Mouse (Mus musculus) heart, embryonic 10.5 days (tissue): ENCODE results near the gene Marf1. TPM values are rescaled to one million over a fixed set of nuclear protein-coding genes. Genes with fewer than 3 reads are reported as not detected.
"Not testable (repeated sequence)": the region's sequence is repeated elsewhere in the genome, so short reads cannot be mapped to it uniquely, and the experiment has no call there.

Experiments used
- DNase-seq: peaks from one replicate; pipeline ENCODE4 v3.0.0-alpha.2; 2017; ENCODE audit warnings: low spot score
- H3K27ac ChIP-seq: fragments of 300-500 bp; sonication (generic); 2 replicates; pipeline ENCODE4 v1.5.1; 2016; ENCODE audit warnings: mild to moderate bottlenecking
- H3K27me3 ChIP-seq: fragments of 300-500 bp; sonication (generic); 2 replicates; pipeline ENCODE4 v1.6.1; 2016; ENCODE audit warnings: mild to moderate bottlenecking; ENCODE audit not compliant: poor library complexity, insufficient read depth, severe bottlenecking
- H3K36me3 ChIP-seq: fragments of 300-500 bp; sonication (generic); 2 replicates; pipeline ENCODE4 v1.6.1; 2016; ENCODE audit warnings: mild to moderate bottlenecking, moderate library complexity
- H3K4me1 ChIP-seq: fragments of 300-500 bp; sonication (generic); 2 replicates; pipeline ENCODE4 v1.6.1; 2016; ENCODE audit warnings: mild to moderate bottlenecking
- H3K4me3 ChIP-seq: fragments of 300-500 bp; sonication (generic); 2 replicates; pipeline ENCODE4 v1.5.1; 2016; ENCODE audit warnings: mild to moderate bottlenecking, moderate library complexity
- H3K9me3 ChIP-seq: fragments of 300-500 bp; sonication (generic); 2 replicates; pipeline ENCODE4 v1.6.1; 2016; ENCODE audit warnings: mild to moderate bottlenecking, moderate library complexity
- WGBS: fragments of 180-500 bp; shearing (Covaris S2); methylation state at CpG from one replicate; pipeline ENCODE4 v1.1.7; 2016; 5-methylcytosine and 5-hydroxymethylcytosine counted together
- polyA plus RNA-seq: library from polyadenylated mRNA; unstranded; fragments of >200 nt; fragmentation: Nextera tagmentation; extraction: Ambion mirVana; gene quantifications from 2 replicates; pipeline ENCODE4 v1.2.1, GENCODE M21; 2016

The Marf1 gene
- polyA plus RNA-seq, 1 experiment from 2014 or later, result 10.6 TPM

DNA sequence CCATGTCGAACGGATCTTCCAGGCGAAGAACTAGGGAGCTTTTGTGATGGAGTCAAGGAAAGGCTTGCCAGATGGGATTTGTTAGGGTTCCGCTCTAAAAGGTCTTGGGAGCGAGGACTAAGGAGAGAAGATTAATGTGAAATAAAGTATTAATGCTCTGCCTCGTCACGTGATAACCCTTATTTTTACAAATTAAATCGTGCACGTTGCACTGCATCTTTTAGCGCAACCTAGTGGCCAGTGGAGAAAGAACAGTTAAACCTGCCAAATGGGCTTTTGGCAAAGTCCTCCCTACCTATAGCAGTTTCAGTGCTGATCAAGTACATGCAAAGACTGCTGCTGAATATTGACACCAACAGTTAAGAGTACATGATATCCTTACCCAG, 3.4 kb downstream of the Marf1 start:
- no peaks in the 10 kb centered on the region for H3K27me3 ChIP-seq
- peak; percentile 84 for DNase-seq
- H3K4me3 ChIP-seq, result peak overlapping the region; percentile 82
- no peaks in the 10 kb centered on the region for H3K9me3 ChIP-seq
- 0% methylated on average over 10 of the region's 10 CpGs for WGBS
- H3K4me1 ChIP-seq, result peaks cover 17% of the 10 kb centered on the region
- peak overlapping the region; percentile 89 for H3K27ac ChIP-seq
- H3K36me3 ChIP-seq, result no peaks in the 10 kb centered on the region

GRCm38 (mm10) chr16:14158936-14159745, 4.0 kb downstream of the Marf1 start:
- peak; percentile 100 for DNase-seq
- no peaks in the 10 kb centered on the region for H3K9me3 ChIP-seq

DNA sequence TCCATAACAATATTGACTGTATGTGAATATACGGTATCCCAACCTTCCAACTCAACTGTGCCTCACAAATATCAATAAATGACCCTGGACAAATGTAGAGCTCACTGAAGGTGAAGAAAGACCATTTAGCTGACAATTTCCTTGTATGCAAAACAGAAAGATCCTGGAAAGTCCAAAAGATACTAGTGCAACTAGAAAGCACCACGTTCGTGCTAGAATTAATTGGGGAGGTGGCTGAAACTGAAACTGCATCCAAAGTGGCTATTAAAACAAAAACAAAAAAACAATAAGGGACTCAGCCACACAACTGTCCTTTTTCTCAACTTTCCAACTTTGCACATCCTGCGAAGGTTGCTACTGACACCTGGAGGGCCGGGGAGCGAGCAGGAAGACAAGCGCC, 4.6 kb downstream of the Marf1 start:
- no peak for DNase-seq
- Histone ChIP-seq H3K9me3 (no peaks in the 10 kb centered on the region), H3K27ac (peak overlapping the region; percentile 89), H3K27me3 (no peaks in the 10 kb centered on the region), H3K4me3 (peak overlapping the region; percentile 82), H3K4me1 (peaks cover 10% of the 10 kb centered on the region), H3K36me3 (peaks cover 3% of the 10 kb centered on the region; the same call in 1 of the 2 replicates)
- WGBS, result 10% methylated on average over 7 of the region's 7 CpGs

More at GRCm38 (mm10) chr16:14158936-14159745, 4.0 kb downstream of the Marf1 start:
- Histone ChIP-seq H3K4me1 (peaks cover 13% of the 10 kb centered on the region), H3K27me3 (no peaks in the 10 kb centered on the region), H3K36me3 (no peaks in the 10 kb centered on the region), H3K27ac (peak overlapping the region; percentile 89), H3K4me3 (peak overlapping the region; percentile 82)
- under 1% methylated on average over 58 of the region's 58 CpGs for WGBS

GRCm38 (mm10) chr16:14156312-14156711, 6.8 kb downstream of the Marf1 start:
- WGBS, result 88% methylated on average over 6 of the region's 6 CpGs
- no peaks in the 10 kb centered on the region for H3K27me3 ChIP-seq

DNA sequence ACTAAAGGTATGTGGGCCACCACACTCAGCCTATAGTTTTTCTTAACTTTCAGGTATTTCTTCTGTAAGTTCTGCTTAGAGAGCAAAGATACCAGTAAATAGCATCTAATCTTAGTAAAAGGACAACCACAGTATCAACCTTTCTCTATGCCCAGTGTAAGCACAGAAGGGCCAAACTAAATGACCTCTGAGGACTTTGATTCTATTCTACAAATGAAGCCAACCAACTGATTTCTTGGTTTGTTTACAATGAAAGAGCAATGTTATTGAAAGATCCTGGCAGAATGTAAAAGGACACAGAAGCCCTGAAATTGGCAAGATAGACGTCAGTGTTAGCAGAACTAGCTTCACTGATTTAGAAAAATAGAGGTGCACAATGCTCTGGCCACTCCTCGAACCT, 7.5 kb downstream of the Marf1 start:
- H3K4me1 ChIP-seq, H3K4me3 ChIP-seq, H3K27me3 ChIP-seq, DNase-seq, H3K9me3 ChIP-seq, H3K27ac ChIP-seq: not testable (repeated sequence)
- H3K36me3 ChIP-seq, result peaks cover 28% of the 10 kb centered on the region
- WGBS, result 82% methylated on average over 1 of the region's 2 CpGs

More at GRCm38 (mm10) chr16:14156312-14156711, 6.8 kb downstream of the Marf1 start:
- DNase-seq, result no peak
- H3K36me3 ChIP-seq, result peaks cover 23% of the 10 kb centered on the region
- H3K27ac ChIP-seq, result no peak overlapping the region
- H3K9me3 ChIP-seq, result no peaks in the 10 kb centered on the region
- H3K4me3 ChIP-seq, result no peak overlapping the region
- H3K4me1 ChIP-seq, result peaks cover 10% of the 10 kb centered on the region

GRCm38 (mm10) chr16:14151718-14152117, 11.4 kb downstream of the Marf1 start:
- no peaks in the 10 kb centered on the region for H3K27me3 ChIP-seq
- no peak overlapping the region for H3K4me3 ChIP-seq
- H3K4me1 ChIP-seq, result no peaks in the 10 kb centered on the region
- peaks cover 55% of the 10 kb centered on the region for H3K36me3 ChIP-seq
- DNase-seq, result no peak
- WGBS, result 90% methylated on average over 4 of the region's 4 CpGs
- H3K27ac ChIP-seq, result no peak overlapping the region
- H3K9me3 ChIP-seq, result no peaks in the 10 kb centered on the region

DNA sequence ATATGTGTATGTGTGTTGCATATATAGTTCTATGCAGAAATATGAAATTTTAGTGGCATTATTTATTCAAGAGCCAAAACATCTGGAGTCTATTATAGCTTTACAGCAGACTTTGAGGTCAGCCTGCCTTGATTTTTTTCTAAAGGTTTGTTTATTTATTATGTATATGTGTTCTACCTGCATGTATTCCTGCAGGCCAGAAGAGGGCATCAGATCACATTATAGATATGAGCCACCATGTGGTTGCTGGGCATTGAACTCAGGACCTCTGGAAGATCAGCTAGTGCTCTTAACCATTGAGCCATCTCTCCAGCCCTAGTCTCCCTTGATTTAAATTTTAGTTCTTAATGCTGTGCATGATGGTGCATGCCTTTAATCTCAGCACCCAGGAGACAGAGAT, 15.4 kb downstream of the Marf1 start:
- H3K9me3 ChIP-seq, result no peaks in the 10 kb centered on the region
- no peaks in the 10 kb centered on the region for H3K4me1 ChIP-seq
- no peak overlapping the region for H3K4me3 ChIP-seq
- H3K36me3 ChIP-seq, result peaks cover 76% of the 10 kb centered on the region
- no peak overlapping the region for H3K27ac ChIP-seq
- no peaks in the 10 kb centered on the region for H3K27me3 ChIP-seq
- no peak for DNase-seq

- Histone ChIP-seq H3K4me1 (no peaks in the 10 kb centered on the region), H3K4me3 (no peak overlapping the region), H3K27me3 (no peaks in the 10 kb centered on the region), H3K36me3 (peaks cover 83% of the 10 kb centered on the region), H3K9me3 (no peaks in the 10 kb centered on the region), H3K27ac (no peak overlapping the region)
- 75% methylated on average over 3 of the region's 3 CpGs for WGBS
- no peak for DNase-seq
Measured at GRCm38 (mm10) chr16:14143298-14143697, 19.9 kb downstream of the Marf1 start.

DNA sequence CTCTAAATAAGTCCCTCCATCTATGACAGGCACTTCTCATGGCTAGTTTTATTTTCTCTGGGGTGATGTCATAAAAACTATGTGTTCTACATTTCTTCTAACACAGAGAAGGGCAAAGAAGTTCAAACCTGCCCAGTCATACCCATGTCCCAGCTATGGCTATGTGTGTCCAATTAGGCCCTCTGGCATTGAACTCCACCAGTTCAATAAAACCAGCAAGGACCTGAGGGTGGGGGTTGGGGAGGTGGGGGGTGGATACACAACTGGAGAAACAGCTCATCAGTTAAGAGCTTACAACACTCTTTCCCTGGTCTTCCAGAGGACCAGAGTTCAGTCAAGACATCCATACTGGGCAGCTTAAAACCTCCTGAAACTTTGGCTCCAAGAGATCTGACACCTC, 24.0 kb downstream of the Marf1 start:
- no peaks in the 10 kb centered on the region for H3K9me3 ChIP-seq
- peaks cover 79% of the 10 kb centered on the region for H3K36me3 ChIP-seq
- H3K27ac ChIP-seq, result no peak overlapping the region
- no peaks in the 10 kb centered on the region for H3K27me3 ChIP-seq
- no peaks in the 10 kb centered on the region for H3K4me1 ChIP-seq
- H3K4me3 ChIP-seq, result no peak overlapping the region
- no peak for DNase-seq

GRCm38 (mm10) chr16:14137976-14138561, 25.1 kb downstream of the Marf1 start:
- Histone ChIP-seq H3K27ac (no peak overlapping the region), H3K36me3 (peaks cover 85% of the 10 kb centered on the region)
- 92% methylated on average over 1 of the region's 1 CpGs for WGBS

GRCm38 (mm10) chr16:14135014-14135413, 28.1 kb downstream of the Marf1 start:
- Histone ChIP-seq H3K4me1 (no peaks in the 10 kb centered on the region), H3K4me3 (no peak overlapping the region), H3K27ac (no peak overlapping the region), H3K9me3 (no peaks in the 10 kb centered on the region), H3K27me3 (no peaks in the 10 kb centered on the region), H3K36me3 (peaks cover 89% of the 10 kb centered on the region)
- DNase-seq, result no peak
- 81% methylated on average over 2 of the region's 2 CpGs for WGBS

More at GRCm38 (mm10) chr16:14137976-14138561, 25.1 kb downstream of the Marf1 start:
- DNase-seq, result no peak
- no peaks in the 10 kb centered on the region for H3K27me3 ChIP-seq
- no peaks in the 10 kb centered on the region for H3K4me1 ChIP-seq
- H3K4me3 ChIP-seq, result no peak overlapping the region
- no peaks in the 10 kb centered on the region for H3K9me3 ChIP-seq

DNA sequence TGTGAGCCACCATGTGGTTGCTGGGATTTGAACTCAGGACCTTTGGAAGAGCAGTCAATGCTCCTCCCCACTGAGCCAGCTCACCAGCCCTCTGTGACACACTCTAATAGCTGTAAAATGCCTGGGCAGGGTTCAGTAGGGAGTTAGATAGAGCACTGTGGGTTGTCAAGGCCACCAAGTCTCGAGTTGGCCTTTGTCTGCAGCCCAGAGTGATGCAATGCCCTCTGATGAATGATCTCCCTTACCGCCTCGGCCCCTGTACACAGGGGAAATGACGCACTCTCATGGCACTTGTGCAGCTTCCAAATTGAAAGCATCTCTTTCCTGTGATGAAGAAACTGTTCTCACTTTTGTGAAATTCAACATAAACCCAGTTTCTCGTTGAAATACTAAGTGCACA, 31.3 kb downstream of the Marf1 start:
- Histone ChIP-seq H3K9me3 (no peaks in the 10 kb centered on the region), H3K36me3 (peaks cover 97% of the 10 kb centered on the region), H3K27me3 (no peaks in the 10 kb centered on the region), H3K4me3 (no peak overlapping the region), H3K4me1 (no peaks in the 10 kb centered on the region), H3K27ac (no peak overlapping the region)
- DNase-seq, result no peak
- WGBS, result 86% methylated on average over 5 of the region's 5 CpGs

DNA sequence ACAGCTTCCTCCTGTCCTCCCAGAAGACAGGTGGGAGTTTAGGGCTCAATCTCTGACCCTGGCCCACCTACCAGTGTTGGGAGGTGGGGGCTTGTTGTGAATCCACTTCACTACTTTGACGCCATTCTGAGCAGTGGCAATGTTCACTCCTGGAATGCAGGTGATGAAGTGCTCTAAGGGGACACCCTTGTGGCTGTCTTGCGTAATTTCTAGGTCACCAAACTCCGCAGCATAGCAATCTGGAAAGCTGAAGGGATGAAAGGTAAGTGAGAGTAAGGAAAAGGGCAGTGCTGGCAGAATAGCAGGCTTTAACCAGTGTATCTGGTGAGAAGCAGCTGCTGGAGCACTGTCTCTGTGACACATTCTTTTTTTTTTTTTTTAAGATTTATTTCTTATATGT, 31.8 kb downstream of the Marf1 start:
- no peak overlapping the region for H3K27ac ChIP-seq
- no peaks in the 10 kb centered on the region for H3K27me3 ChIP-seq
- DNase-seq, result no peak
- WGBS, result 88% methylated on average over 3 of the region's 3 CpGs
- no peak overlapping the region for H3K4me3 ChIP-seq
- no peaks in the 10 kb centered on the region for H3K4me1 ChIP-seq
- peaks cover 97% of the 10 kb centered on the region for H3K36me3 ChIP-seq
- H3K9me3 ChIP-seq, result no peaks in the 10 kb centered on the region
